Mouse (Mus musculus) regulatory T cell (primary cell): Measurements from ENCODE around the gene Gm14325.
"Not testable (repeated sequence)": the region's sequence is repeated elsewhere in the genome, so short reads cannot be mapped to it uniquely, and the experiment has no call there.

Source experiments
- in situ Hi-C: fragments of 300-600 bp; cut with MboI, MseI; formaldehyde crosslinking; loops from one replicate; pipeline ENCODE4 v1.15.1; 2025; ENCODE audit warnings: high pct_unique_total_duplicates

The Gm14325 gene

DNA sequence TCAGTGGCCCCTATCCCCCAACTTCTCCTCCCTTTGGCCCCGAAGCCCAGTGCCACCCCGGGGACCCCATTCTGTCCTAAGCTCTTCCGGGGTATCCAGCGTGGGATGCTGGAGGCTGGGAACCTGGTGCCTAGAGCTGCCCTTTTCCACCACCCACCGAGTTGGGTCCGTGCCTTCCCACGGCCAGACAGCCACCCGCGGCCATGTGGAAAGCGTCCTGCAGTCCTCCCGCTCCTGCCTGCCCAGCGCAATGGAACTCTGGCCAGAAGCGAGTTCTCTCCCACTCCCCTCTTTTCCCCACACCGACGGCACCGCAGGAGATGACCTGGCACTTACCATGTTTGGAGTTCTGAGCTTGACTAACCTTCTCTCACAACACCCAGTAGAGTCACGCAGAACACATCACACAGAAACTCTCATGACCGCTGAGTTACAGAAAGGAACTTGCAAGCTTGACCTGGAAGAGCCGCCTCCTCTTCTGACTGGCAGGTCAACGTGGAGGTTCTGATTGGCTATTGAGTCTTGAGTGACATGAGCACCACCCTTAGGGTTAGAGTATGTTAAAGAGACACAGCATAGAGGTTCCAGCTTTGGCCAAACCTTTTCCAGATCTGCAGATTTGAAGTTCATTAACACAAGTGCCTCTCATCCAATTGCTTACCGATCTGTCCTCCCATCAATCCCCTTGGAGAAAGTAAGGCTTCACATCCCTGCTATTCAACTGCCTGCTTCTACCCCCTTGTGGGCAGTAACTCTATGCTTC, at the start of gene Gm14325:
Gm14325 (minus strand) TSS at position 436 of the 763 bp plus-strand sequence.
- in situ Hi-C loops = not testable (repeated sequence)

DNA sequence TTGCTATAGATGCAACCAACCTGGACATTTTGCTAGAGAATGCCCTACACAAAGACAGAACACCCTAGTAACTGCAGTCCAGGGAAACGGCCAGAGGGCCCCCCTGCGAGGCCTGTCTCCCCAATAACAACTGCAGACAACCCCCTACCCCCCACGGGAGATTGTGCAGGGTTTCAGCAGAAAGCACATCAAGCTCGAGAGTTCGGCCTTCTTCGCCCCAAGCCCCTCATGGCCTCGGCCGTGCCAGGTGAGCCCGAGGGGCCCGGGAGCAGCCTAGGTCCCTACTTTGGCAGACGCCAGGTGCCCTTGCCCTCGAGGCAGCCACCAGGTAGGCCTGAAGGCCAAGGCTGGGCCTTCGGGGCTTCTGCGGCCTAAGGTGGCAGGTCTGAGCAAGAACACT, 47.6 kb upstream of the Gm14325 start:
- in situ Hi-C loops = not testable (repeated sequence)

DNA sequence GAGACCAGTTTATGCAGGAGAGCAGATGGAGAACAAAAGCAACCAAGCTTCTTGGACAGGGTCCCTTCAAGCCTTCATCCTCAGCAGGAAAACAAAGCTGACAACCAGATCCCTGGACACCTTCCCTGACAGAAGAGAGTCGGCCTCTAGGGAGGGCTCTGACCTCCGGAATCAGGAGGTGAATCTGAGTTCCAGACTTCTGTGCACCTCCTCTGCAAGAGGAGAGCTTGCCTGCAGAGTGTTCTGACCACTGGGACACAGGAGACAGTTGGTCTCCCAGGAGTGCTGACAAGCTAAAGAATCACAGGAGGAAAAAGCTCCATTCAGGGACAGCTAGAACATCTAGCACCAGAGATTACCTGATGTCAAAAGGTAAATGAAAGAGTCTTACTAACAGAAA, 22.1 kb upstream of the Gm14325 start:
- in situ Hi-C loops = not testable (repeated sequence)

DNA sequence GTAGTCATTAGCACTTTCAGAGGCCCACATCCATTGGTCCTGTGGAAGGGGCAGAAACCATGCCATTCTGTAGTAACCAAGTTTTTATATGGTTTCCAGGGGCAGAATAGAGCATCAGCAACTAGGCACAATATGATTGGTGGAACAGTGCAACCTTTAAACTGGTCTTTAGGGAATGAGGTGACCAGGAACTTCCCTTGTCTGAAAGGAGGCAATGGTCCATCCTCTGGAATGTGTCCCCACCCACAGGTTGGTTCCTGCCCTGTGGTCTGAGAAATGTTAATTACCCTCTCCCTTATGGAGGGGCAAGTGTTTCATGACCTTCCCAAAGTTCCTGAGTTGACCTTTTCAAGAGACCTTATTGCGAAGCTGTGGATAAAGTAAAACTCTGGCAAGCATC, 3.5 kb upstream of the Gm14325 start:
- in situ Hi-C loops = not testable (repeated sequence)

DNA sequence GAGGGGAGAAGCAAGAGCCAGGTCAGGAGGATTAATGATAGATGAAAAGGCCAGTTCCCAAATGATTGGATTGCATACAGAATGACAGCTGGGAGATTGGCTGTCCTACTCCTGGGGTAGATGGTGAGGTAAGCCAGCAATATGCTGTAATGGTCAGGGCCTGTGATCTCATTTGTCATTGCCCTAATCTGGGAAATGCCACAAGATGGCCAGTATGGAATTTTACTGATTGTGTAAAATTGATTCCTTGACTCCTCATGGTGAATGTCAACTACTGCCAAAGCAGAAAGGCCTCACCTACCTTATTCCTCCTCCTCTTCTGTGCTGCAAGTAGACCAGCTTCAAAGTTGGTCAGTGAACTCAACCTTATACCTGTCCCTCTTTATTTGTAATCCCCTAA, 3.4 kb downstream of the Gm14325 start:
- in situ Hi-C loops = not testable (repeated sequence)

DNA sequence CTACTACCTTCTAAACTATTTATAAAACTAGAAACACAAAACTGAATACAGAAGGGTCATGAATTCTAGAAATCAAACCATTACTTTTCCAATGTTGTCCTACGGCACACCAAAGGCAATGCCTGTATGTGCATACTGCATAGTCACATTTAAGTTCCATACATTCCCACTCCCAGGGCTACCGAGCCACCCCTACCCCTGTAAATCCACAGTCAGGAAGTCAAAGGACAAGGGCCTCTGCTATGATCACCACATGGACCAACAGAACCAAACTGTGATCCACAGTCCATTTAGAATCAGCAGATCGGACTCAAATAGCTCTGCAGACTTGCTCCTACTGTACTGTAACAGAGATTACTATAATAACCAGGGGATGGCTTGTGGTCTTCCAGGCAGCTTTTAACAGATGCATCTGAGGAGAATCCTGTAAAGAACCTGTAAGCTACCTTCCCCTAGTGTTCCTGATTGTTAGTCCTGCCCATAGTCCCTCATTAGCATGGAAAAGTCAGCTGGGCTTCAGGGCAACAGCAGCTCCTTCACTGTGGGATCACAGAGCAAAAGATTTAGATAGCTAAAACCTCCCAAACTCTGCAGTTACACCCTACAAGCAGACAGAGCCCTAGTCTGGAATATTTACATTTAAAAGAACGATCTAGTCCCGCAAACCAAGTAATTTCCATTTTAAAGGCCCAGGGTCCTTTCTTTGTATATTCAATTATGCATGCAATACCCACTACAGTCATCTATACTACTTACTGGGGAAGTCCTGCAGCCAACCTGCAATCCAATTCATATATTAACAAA, 4.2 kb downstream of the Gm14325 start:
- in situ Hi-C loops = not testable (repeated sequence)

DNA sequence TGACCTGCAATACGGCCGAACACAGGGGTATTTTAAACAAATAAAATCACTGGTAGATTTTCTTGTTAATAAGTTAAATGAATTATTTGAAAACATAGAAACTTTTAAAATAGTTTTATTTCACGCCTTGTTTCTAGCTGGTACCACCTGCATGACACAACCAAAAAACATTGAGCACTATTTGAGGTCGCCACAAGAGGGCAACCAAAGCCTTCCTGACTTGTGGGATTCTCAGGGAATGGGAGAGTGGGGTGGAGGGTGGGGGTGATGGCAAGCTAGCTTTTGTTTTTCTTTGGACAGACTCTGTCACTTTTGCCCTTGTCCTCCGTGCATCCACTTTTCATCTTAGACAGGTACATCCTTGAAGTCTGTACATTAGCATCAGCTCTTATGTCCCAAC, 18.2 kb downstream of the Gm14325 start:
- in situ Hi-C loops = loop anchor here (5.0 kb wide), 1 partner anchor 485 kb away; no protein-coding TSS in a partner anchor

DNA sequence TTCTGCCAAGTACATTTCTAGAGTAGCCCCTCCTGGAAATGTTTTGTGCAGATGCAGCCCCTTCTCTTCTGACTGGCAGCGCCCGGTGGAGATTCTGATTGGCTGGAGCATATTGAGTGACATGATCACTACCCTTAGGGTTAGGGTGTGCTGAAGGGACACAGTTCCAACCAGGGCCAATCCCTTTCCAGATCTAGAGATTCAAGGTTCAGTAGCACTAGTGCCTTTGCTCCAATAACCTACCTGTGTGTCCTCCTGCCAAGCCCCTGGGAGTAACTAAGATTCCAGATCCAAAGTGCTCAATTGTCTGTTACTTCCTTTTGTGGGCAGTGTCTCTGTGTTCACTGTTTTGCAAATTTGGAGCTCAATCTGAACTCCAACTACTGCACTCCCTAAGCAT, 34.0 kb downstream of the Gm14325 start:
- in situ Hi-C loops = not testable (repeated sequence)

DNA sequence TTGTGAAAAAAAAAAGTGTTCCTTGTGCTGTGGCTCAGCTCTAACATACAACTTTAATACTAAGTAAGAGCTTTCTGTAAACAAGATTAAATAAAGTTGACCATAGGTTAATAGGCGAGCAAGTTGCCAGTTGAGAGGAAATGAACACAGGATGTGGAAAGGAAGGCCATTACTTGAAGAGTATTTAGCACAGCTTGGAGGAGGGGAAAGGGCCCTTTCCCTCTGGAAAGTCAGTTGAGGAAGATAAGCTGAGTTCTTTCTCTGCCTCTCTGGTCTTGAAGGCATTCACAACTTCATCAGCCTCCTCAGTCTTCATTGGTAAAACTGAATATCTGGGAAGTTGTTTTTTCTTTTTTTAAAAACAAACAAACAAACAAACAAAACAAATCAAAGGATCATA, 52.8 kb downstream of the Gm14325 start:
- in situ Hi-C loops = not testable (repeated sequence)
